Mouse (Mus musculus): ENCODE data around the gene E430018J23Rik.

- TF ChIP-seq GATA1 (IDR thresholded peaks at IDR 0.05; ENCODE audit: low read length) (no peak), TAL1 (IDR thresholded peaks at IDR 0.05; ENCODE audit: low read length) (no peak)
Measured at GRCm38 (mm10) chr7:127364166-127364565, 29.3 kb downstream of the E430018J23Rik start.

Data from erythroblast, embryonic 14.5 days (primary cell).